Mouse (Mus musculus) T-helper 1 cell (primary cell): Measurements from ENCODE around the gene Rabl2.

Source experiments
- in situ Hi-C: fragments of 300-600 bp; cut with MboI, MseI; formaldehyde crosslinking; loops from one replicate; pipeline ENCODE4 v1.15.1; 2025; ENCODE audit warnings: high pct_unique_total_duplicates

Gene Rabl2

GRCm38 (mm10) chr15:89551733-89552132 lies 40.0 kb downstream of the Rabl2 start:
- in situ Hi-C loops: loop anchor here (10.0 kb wide), 1 partner anchor 1627 kb away; no protein-coding TSS in a partner anchor

- in situ Hi-C loops: loop anchor here (10.0 kb wide), 1 partner anchor 1626 kb away; no protein-coding TSS in a partner anchor
Measured at GRCm38 (mm10) chr15:89550506-89550905, 41.2 kb downstream of the Rabl2 start.

DNA sequence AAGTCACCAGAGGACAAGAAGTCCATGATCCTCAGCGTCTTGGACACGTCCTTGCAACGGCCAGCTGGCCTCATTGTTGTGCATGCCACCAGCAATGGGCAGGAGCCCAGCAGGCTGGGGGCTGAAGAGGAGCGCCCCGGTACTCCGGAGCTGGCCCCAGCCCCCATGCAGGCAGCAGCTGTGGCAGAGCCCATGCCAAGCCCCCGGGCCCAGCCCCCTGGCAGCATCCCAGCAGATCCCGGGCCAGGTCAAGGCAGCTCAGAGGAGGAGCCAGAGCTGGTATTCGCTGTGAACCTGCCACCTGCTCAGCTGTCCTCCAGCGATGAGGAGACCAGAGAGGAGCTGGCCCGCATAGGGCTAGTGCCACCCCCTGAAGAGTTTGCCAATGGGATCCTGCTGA lies 42.9 kb downstream of the Rabl2 start:
- in situ Hi-C loops: loop anchor here (10.0 kb wide), 1 partner anchor 1024 kb away; no protein-coding TSS in a partner anchor

- in situ Hi-C loops: loop anchor here (10.0 kb wide), 1 partner anchor 1023 kb away; no protein-coding TSS in a partner anchor
Measured at GRCm38 (mm10) chr15:89547824-89548601, 43.7 kb downstream of the Rabl2 start.

GRCm38 (mm10) chr15:89547321-89547720 lies 44.4 kb downstream of the Rabl2 start:
- in situ Hi-C loops: loop anchor here (10.0 kb wide), 1 partner anchor 1023 kb away; no protein-coding TSS in a partner anchor

DNA sequence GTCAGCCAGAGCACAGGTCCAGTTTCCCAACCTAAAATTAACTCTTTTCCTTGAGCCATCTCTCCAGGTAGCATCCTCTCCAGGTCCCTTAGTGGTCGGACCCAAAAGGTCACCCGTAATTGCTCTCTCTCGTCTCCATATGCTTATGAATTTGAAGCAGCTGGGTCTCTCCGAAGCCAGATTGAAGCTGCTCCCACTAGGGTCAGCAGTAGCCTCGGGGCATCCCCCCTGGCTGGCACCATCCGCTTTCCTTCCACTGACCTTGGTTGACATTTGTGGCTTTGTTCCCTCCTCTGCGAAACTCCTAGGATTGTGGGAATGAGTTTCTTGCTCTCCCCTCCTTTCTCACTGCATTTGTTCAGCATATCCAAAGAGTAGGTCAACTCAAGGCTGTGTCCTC lies 47.6 kb downstream of the Rabl2 start:
- in situ Hi-C loops: loop anchor here (10.0 kb wide), 1 partner anchor 1019 kb away; no protein-coding TSS in a partner anchor

- in situ Hi-C loops: no loop called here
Measured at GRCm38 (mm10) chr15:89533843-89534207, 57.9 kb downstream of the Rabl2 start.

GRCm38 (mm10) chr15:89532924-89533842 lies 58.5 kb downstream of the Rabl2 start:
- in situ Hi-C loops: no loop called here
